Mouse (Mus musculus) layer of hippocampus, postnatal 10 days (tissue): Measurements from ENCODE around the gene Cep41. TPM values are rescaled to one million over a fixed set of nuclear protein-coding genes. Genes with fewer than 3 reads are reported as not detected.

Experiments used
- microRNA-seq, 2 experiments: library from miRNA; unstranded; fragments of <30 nt; microRNA quantifications; one replicate each; pipeline ENCODE4 v1.2.0; 2021
- total RNA-seq, 2 experiments: library from RNA; stranded (reverse); gene quantifications; 2 replicates each; pipeline ENCODE4 v1.2.3; 2021

Cep41 gene
- total RNA-seq, 2 experiments from 2014 or later = 5.7 to 7.0 TPM

Small RNAs within 50 kb of the gene (microRNA-seq; reads per million reads assigned to microRNA genes)
- 2,787 to 3,824 reads per million in 2 experiments for gene Mir335

Other genes with a start within 250 kb of the Cep41 start
- gene Tmem209, start 184.0 kb downstream of the Cep41 start, total RNA-seq = 10 to 100 TPM; 16.2 to 19.4 TPM
- gene Ssmem1, start 183.9 kb downstream of the Cep41 start, total RNA-seq = 1 to 10 TPM in 1 of 2 experiments, under 1 TPM in 1; 0.83 to 1.1 TPM
- 1 to 10 TPM; 2.6 to 3.2 TPM for gene Cpa2, start 152.2 kb downstream of the Cep41 start, total RNA-seq
- gene Cpa4, start 125.4 kb downstream of the Cep41 start, total RNA-seq = not detected
- gene Cpa5, start 82.7 kb downstream of the Cep41 start, total RNA-seq = not detected
- gene Cpa1, start 54.5 kb downstream of the Cep41 start, total RNA-seq = not detected
- gene Mest, start 29.8 kb upstream of the Cep41 start, total RNA-seq = 10 to 100 TPM; 77.2 to 86.6 TPM
- gene Copg2, start 203.0 kb upstream of the Cep41 start, total RNA-seq = 10 to 100 TPM; 49.1 to 53.2 TPM
- gene Tsga13, start 221.8 kb upstream of the Cep41 start, total RNA-seq = under 1 TPM in 1 of 2 experiments, not detected in 1; 0.43 TPM